17 mouse cellular contexts compared by ENCODE assay signal in genomic region chr14:74699241-74699640, GRCm38 (mm10). TPM values are rescaled to one million over a fixed set of nuclear protein-coding genes. Genes with fewer than 3 reads are reported as not detected.
"Had no signal": no experiment of that assay in that cellular context is flagged by ENCODE, and none has a peak within 500 bp of the region (broad histone marks: within the 10 kb centered on the region; RNA-seq: fewer than 3 reads in every experiment).

No protein-coding gene starts in this region.

- H3K27ac ChIP-seq: liver, embryonic 13.5 days; midbrain, embryonic 13.5 days; neural tube, embryonic 13.5 days; stomach, postnatal 0 days had no signal

- ATAC-seq: lung, postnatal 0 days; midbrain, embryonic 13.5 days; midbrain, embryonic 16.5 days had no signal

- H3K27me3 ChIP-seq: liver, embryonic 13.5 days; midbrain, embryonic 13.5 days; neural tube, embryonic 13.5 days had no signal

- DNase-seq: kidney, adult 18-20 months; kidney, adult 9 months; kidney, postnatal 14 days; kidney, postnatal 4 days; liver, embryonic 13.5 days; lung, embryonic 14.5 days; retina, postnatal 1 day; thymus, adult 2 months; thymus, postnatal 14 days had no signal

- H3K36me3 ChIP-seq: liver, embryonic 13.5 days; midbrain, embryonic 13.5 days; neural tube, embryonic 13.5 days had no signal

- H3K4me3 ChIP-seq: liver, embryonic 13.5 days; midbrain, embryonic 13.5 days; myocyte; neural tube, embryonic 13.5 days had no signal

- H3K9me3 ChIP-seq: liver, embryonic 13.5 days; midbrain, embryonic 13.5 days; neural tube, embryonic 13.5 days had no signal

RNA-seq across cellular contexts. Expression of gene Htr2a, which starts 58.6 kb away (rescaled TPM):
- total RNA-seq: monocyte, adult 5-6 weeks had no signal
- polyA plus RNA-seq: liver, adult 2 months; myocyte had no signal
